Mouse (Mus musculus): ENCODE data around the gene Gm20388. TPM values are rescaled to one million over a fixed set of nuclear protein-coding genes. Genes with fewer than 3 reads are reported as not detected.

Gm20388 gene
- total RNA-seq, 2 experiments from 2014 or later, result 4.4 to 7.8 TPM

DNA sequence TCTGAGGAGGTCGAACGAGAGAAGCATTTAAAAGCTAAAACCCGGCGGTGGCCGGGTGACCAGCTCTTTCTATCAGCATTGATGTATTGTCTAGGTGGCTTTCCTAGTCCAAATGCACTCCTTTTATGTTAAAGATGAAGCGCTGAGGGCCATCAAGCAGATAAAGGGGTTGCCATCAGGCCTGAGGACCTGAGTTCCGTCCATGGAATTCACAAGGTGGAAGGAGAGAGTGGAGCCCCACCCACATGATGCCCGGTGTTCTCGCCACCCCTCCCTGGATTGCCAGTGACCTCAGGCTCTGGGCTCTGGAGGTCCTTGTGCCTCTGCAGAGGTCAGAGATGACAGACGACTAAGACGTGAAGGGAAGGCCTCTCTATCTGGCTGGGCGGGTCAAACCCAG lies 1091.3 kb downstream of the Gm20388 start:
- no peak for DNase-seq (ENCODE audit: low spot score in 2 of 2)

DNA sequence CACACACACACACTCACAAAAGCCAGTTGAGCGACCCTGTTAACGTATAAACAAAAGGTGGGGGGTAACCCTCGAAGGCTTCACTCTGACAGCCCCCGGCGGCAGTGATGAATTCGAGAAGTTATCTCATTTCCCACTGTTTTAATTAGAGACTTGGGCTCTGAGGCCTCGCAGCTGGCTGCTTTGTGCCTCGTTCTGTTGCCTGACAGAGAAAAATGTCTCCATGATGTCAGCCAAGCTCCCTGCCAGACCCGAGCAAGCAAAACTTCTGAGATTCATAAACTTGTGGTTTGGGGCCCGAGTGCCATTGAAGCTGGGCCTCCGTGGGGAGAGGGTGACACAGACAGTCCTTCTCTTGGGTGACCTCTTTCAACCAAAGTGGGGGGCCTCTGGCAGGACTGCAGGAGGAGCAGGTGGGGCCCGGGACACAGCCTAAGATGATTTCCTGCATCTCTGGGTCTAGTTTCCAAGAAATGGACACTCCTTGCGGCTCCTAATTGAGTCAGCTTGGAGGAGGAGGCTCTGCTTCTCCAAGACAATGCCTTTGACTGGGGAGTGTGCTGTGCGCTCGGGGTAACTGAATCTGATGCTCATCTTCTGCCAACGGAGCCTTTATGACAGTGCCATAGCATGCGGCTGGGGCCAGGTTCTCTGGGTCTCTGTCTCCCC lies 1092.4 kb downstream of the Gm20388 start:
- no peak for DNase-seq (ENCODE audit: low spot score in 2 of 2)

DNA sequence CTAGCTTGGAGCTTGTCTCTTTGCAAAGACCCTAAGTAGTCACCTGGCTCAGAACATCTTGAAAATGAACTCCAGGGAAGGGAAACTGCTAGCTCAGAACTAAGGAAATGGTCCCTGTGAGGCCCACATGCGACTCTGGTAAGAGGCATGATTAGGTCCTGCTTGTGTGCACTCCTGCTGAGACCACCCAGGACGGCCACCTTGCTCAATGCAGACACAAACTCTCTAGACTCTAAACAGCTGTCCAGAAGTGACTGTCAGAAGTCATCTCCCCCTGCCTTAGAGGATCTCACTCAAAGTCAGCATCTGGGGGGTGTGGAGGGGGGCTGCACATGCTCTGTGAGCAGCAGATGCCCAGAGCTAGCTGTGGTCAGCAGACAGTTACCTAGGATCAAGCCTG lies 1093.0 kb downstream of the Gm20388 start:
- no peak for DNase-seq (ENCODE audit: low spot score in 2 of 2)

DNA sequence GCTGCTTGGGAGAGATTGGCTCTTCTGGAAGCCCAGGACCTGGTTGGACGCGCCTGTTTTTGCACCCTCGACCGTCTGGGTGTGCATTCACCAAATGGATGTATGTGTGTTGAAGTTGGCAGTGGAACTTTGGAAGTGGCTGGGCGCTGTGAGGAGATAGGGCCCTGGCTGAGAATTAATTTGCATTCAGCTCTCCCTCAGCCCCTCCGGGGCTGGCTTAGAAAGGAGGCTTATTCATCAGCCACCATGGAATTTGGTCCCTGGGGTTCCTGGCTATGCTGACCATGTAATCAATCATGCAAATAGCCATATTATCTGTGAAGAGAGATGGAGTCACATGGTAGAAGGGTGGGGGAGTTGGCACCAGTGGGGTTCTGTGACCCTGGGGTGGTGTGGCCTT lies 1102.7 kb downstream of the Gm20388 start:
- no peak for DNase-seq (ENCODE audit: low spot score in 2 of 2)

DNA sequence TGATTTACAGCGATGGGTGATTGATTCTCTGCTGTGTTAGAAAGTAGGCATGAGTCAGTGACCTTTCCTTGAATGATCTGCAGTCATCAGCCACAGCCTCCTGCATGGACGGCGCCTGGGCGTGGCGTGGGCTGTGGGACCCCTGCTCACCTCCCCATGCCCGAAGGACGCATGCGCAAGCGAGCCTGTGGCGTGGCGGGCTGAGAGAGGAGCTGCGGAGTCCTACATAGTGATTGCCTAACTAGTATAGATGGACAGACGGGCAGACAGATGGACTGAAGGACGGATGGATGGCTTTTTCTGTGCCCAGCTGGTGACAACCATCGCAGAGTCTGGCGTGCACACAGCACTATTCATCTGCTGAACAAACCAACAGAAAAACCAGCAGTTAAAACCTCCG lies 1106.0 kb downstream of the Gm20388 start:
- DNase-seq (ENCODE audit: low spot score in 2 of 2), result no peak

DNA sequence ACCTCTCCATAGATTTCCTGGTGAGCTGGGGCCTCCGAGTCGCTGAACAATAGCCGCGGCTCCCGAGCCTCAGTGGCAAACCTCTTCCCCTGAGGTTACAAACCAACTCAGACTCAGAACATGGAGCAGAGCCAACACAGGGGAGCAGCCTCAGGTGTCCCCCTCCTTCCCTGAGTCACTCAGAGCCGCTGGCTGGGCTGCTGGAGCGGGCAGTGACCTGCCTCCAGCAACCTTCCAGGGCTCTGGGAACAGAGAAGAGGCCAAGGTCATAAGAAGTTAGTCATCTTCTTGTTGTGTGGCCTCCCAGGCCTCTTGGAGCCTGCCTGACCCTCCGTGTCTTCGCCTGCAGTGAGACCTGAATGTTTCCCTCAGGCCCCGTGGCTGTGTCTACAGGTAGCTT lies 1107.6 kb downstream of the Gm20388 start:
- no peak for DNase-seq (ENCODE audit: low spot score in 2 of 2)

DNA sequence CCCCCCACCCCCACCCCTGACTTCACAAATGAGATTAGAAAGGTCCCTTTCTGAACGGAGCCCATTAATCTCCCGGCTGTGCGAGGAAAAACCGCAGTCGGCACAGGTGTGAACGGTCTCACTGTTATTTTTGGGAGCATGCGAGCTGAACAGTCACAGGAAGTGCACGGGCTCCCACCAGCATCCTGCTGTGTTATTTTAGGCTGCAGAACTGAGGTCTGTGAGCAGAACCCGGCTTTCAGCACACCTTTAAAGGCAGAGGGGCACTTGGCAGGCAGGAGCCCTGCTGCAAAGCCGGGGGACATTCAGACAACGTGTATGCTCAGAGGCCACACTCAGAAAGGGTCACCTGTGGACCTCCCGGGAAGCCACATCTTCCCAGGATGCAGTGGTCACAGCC lies 1110.8 kb downstream of the Gm20388 start:
- DNase-seq (ENCODE audit: low spot score in 2 of 2), result no peak

DNA sequence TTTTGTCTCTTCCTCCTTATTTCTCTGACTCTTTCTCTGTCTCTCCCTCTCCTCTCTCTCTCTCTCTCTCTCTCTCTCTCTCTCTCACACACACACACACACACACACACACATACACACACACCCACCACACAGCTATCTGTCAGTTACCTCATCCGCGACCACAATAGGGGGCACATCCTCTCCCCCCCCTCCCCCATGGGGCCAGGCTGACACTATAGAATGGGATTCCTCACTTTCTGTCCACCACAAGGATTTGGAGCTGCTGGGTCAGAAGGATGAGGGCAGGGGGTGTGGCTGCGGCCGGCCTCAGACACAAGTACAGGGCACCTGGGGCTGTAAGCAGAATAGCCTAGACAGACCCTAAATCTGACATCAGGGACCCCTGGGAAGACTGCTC lies 1112.4 kb downstream of the Gm20388 start:
- no peak for DNase-seq (ENCODE audit: low spot score in 2 of 2)

DNA sequence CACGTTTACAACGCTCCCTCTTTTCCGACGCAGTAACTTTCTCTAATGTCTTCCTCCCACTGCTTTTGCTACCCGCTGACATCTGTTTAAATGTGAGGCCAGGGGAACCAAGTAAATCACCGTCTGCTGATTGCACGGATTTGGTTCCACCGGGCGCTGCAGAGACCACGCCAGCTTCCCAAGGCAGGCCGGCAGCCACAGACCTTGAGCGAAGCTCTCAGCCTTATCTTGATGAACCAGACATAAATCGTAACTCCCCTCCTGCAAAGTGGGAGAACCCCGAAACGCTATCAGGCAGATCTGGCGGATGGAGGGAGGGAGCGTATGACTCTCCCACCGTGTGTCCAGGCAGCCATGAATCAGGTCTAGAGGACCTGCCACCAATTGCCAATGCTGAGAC lies 1113.1 kb downstream of the Gm20388 start:
- no peak for DNase-seq (ENCODE audit: low spot score in 2 of 2)

DNA sequence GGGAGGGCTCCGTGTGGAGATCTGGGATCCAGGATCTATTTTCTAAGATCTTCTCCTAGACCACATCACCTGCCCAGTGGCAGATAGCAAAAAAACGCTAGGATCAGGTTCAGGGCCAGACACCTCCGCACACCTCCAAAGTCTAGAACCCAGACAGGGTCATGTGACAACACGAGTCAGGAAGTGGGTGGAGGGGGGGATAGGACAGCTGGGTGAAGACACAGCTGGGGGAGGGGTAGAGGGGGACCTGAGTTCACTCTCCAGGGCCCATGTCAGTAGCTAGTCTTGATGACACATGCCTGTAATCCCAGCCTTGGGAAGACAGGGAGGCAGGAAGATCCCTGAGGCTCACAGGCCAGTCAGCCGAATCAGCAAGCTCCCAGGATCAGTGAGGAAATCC lies 1114.8 kb downstream of the Gm20388 start:
- no peak for DNase-seq (ENCODE audit: low spot score in 2 of 2)

DNA sequence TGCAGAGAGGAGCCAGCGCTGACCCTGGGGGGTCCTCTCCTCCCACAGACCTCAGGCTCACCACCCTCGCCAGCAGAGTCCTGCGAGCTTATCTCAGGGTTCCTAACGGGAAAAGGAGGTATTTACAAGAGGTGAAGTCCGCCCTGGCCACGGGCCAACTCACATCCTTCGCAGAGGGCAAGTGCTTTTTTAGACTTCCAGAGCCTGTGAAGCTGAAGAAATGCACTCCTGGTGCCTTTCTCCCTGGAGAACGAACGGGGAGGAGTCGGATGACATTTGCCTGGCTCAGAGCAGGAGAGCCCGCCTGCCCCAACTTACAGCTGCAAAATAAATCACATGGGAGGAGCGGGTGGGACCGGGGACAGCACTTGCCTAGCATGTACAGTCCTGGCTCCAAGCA lies 1117.1 kb downstream of the Gm20388 start:
- DNase-seq (ENCODE audit: low spot score in 2 of 2), result no peak

DNA sequence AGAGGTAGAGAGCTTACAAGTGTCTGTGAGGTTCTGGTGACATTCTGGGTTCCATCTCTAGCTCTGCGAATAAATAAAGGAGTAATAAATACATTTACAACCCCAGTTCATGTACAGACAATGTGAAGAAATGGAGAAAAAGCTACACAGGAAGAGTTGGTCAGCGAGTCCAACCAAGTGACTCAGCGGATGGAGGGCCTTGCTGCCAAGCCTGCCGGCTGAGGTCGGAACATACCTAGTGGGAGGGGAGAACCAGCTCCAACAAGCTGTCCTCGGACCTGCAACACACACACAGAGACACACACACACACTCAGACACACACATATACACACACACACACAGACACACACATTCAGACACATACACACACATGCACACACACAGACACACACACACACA lies 1118.4 kb downstream of the Gm20388 start:
- DNase-seq (ENCODE audit: low spot score in 2 of 2), result no peak

DNA sequence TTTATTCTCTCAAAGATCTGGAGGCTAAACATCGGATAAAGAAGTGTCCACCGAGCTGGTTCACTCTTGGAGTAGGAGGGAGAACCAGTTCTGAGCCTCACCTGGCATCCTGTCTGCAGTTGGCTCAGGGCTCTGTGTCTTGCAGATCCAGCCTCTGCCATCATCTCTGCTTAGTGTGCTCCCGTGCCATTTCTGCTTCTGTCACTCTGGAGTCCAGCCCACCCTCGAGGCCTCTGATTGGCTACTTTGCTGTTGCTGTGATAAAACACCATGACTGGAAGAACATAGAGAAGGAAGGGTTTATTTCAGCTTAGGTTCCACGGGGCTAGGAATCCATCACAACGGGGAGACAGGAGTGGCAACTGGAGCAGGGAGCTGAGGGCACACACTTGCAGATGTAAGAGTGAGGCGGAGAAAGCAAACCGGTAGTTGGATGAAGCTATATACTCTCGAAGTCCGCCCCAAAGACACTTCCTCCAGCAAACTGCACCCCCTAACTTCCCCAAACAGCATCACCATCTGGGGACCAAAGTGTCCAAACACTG lies 1119.9 kb downstream of the Gm20388 start:
- DNase-seq (ENCODE audit: low spot score in 2 of 2), result no peak

DNA sequence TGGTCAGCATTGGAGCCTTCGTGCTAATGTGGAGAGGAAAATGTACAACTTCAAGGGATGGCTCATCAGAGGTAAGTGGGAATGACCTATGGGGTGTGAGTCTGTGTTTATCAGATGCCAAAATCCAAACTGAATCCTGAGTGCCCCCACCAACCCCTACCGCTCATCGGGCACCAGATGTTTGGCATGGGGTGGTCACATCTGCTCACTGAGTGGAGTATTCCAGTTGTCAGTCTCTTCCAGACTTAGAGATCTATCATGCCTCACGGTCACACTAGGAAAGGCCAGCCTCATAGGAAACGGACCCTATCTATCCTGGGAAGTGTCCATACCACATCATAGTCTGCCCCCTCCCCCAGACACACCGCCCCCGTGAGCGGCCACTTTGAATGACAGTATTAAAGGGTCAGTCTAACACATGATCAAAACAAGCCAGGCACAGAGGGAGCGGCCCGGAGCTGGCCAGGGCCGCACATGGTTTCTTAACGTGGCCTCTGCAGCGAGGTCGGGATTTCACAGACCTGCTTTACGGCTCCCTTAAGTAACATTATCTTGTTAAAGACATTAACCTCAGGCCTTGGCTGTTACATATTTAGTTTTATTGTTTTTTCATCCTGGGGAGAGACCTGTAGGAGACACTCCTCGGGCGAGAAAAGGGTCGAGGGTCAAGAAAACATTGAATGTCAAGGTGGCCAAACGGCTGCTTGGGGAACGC lies 1122.8 kb downstream of the Gm20388 start:
- no peak for DNase-seq (ENCODE audit: low spot score in 2 of 2)

DNA sequence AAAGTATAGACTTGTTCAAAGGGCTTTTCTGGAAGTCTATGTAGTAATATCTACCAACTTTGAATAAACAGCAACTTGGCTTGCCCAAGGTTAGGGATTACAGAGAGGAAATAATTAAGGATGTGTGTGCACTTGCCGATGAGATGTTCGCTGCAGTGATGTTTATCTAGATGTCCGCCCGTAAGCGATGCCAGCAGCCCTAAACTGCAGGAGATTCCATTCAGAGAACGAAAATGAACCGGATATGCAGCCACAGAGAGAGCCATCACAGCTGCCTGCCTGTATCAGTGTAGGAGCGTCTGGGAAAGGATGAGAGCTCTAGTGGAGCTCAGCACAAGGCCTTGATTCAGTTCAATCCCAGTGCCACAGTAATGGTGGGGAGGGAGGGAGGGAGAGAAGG lies 1125.0 kb downstream of the Gm20388 start:
- DNase-seq (ENCODE audit: low spot score in 2 of 2), result no peak

DNA sequence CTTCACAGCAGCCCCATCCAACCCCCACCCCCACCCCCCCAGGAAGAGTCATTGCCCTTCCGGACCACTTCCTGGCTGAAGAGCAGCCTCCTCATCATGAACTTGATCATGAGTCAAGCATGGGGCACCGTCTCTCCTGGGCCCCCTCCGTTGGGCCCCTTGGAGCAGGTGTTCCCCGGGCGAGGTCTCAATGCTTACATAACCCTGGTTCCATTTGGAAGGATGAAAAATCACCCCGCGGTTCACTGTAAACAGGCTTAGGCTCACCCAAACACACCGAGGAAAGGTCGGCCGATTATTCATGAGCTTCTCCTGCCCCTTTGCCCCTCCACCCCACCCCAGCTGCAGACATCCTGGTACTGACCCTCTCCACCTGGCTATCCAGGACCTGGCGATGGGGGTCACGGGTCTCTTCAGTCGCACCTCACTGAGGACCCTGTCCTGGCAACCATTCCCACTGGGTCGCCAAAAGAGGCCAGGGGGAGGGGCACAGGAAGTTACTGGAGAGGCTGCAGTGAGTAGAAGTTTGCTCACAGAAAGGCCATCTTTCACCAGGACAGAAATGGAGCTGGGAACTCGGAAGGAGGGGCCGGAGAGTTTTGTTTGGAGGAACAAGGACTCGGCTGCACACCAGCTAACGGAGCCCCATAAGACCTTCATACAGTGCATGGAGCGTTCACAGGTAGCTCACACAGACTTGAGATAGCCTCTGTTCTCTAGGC lies 1133.2 kb downstream of the Gm20388 start:
- no peak for DNase-seq (ENCODE audit: low spot score in 2 of 2)

DNA sequence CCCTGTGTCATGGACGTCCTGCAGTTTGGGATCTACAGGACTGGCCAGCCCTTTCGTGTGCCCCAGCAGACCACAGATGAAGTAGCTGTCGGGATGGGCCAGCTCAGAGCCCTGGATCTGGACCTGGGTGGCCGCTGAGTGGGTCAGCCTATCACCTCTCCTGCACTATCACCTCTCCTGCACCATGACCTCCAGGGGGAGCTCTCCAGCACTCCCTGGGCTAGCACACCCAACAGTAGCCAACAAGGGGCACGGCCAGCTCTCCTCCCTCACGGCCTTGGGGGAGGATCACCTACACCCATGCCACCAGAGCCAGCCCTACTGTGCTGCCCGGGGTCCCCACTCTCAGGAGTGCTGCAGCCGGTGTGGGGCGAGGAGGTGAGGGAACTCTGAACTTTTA lies 1136.8 kb downstream of the Gm20388 start:
- DNase-seq (ENCODE audit: low spot score in 2 of 2), result no peak

DNA sequence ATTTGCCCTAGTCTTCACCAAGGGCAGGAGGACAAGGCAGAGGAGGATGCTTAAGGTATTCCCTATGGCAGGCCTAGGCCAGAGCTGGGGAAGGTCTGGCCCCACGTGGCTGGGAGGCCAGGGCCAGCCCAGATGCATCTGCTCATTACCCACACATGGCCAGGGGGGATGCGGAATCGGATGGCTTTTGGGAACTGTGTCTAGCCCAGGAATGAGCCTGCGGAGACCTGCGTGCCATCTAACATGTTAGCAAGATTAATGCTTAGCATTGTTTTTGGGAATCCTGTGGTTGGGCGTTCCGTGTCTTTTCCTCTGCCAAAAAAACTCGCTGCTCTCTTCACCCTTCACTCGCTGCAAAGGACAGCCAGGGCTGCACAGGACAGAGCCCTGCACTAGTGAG lies 1147.4 kb downstream of the Gm20388 start:
- DNase-seq (ENCODE audit: low spot score in 2 of 2), result no peak

DNA sequence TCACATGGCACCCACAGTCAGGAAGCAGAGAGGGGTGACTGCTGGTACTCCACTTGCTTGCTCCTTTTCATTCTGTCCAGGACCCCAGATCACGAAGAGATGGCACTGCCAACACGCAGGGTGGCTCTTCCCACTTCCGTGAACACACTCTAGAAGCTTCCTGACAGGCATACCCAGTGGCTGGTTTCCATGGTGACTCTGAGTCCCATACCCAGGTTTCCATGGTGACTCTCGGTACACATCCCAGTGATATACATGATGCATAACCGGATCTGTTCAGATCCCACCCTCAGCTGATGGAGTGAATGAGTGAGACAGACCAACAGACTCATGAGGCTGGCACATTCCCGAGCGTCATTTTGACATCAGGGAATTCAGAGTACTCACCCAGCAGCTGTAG lies 1148.5 kb downstream of the Gm20388 start:
- peak in 1 of 2 experiments; percentile 8 for DNase-seq (ENCODE audit: low spot score in 2 of 2)

DNA sequence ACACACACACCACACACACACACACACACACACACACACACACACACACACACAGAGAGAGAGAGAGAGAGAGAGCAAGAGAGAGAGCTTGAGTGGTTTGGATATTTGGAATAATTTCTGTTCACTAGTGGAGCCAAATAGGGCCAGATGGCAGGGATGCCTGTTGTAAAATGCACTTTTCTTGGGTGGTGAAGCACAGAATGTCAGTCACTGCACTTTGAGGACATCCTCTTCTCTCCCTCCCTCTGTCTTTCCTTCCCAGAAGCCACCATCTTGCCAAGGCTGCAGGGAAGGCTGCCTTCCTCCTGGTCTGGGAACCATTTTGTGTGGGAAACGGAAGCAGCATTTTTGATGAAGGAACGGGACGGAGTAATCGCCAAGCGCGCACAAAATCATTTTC lies 1151.9 kb downstream of the Gm20388 start:
- DNase-seq (ENCODE audit: low spot score in 2 of 2), result no peak

DNA sequence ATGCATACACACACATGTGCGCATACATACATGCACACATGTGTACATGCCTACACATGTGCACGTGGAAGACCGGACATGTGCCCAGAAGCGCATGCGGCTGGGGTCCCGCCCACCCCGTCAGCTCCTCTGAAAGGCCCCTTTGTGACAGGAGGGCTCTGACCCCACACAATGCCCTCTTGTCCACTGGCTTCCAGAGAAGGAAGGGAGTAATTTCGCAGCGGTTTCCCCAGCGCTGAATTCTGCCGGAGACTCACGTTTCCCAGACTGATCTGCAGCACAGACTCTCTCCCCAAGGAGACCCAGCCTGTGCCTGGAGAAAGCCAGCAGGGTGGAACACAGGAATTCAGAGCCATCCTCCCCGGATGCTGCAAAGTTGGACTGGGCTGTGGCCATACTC lies 1153.0 kb downstream of the Gm20388 start:
- no peak for DNase-seq (ENCODE audit: low spot score in 2 of 2)

DNA sequence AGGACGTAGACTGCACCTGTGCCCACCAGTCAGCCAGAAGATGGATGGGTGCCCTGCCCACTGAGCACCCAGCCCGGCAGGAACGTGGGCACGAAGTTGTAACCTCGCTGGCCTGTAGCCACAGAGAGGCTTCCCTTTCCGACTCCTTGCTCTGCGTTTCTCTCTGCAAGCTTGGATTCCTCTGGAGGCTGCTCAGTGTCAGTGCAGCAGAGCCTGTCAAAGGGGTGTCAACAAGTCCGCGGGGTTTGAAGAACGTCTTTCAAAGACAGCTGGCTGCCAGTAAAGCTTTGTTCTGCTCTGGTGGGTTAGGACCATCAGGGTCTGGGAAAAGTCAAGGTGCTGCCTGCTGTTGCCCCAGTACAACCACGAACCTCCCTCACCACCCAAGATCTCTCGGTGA lies 1160.8 kb downstream of the Gm20388 start:
- DNase-seq (ENCODE audit: low spot score in 2 of 2), result no peak
